Mouse (Mus musculus): ENCODE results near the gene Klhl21. TPM values are rescaled to one million over a fixed set of nuclear protein-coding genes. Genes with fewer than 3 reads are reported as not detected.

Klhl21 gene
- polyA plus RNA-seq, 1 experiment: 10.7 TPM

GRCm38 (mm10) chr4:151994228-151995171, 14.1 kb upstream of the Klhl21 start:
- H3K27ac ChIP-seq (ENCODE audit: insufficient read depth, low read length): peak overlapping the region; percentile 53
- peak overlapping the region; percentile 86 for H3K4me3 ChIP-seq (ENCODE audit: insufficient read depth, low read length)
- TF ChIP-seq POLR2A (IDR thresholded peaks at IDR 0.05; ENCODE audit: low read depth, low read length) (no peak), CTCF (IDR thresholded peaks at IDR 0.05; ENCODE audit: borderline replicate concordance, insufficient read depth, low read length) (no peak)
- H3K4me1 ChIP-seq (ENCODE audit: control insufficient read depth, insufficient read depth, low read length): peaks cover 5% of the 10 kb centered on the region; the same call in 1 of the 2 replicates

DNA sequence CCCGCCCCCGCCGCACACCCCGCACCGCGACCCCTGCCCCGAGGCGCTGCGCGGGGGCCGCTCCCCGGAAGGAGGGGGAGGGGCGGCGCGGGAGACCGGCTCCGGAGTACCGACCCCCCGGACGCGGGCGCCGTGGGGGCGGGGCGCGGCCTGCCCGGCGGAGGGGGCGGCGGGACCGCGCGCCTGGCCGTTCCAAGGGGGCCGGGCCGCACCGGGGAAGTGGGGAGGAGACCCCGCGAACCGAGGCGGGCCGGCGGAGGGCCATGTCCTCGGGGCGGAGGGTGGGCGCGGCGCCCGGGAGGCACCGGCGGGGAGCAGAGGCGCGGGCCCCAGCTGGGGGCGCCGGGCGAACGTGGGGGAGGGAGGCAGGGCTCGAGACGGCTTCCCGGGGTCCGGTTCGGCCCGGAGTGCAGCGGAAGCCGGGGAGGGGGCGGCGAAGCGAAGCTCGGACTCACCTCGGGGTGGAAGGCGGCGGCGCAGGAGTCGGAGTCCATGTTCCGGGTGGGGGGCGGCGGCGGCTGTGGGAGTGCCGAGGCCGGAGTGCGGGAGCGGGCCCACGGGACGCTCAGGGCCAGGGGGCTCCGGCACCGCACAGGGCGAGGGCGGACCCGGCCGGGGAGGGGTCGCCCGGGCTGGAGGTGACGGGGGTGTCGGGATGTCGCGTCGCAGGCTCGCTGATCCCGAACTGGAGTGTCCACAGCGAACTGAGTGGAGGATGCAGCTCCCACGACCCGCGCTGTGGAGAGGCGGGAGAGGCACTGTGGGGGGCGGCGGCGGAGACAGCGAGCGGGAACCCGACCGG, 13.0 kb upstream of the Klhl21 start:
- peak; percentile 77 for TF ChIP-seq POLR2A (IDR thresholded peaks at IDR 0.05; ENCODE audit: low read depth, low read length)
- TF ChIP-seq CTCF (IDR thresholded peaks at IDR 0.05; ENCODE audit: borderline replicate concordance, insufficient read depth, low read length): no peak
- Histone ChIP-seq H3K4me1 (ENCODE audit: control insufficient read depth, insufficient read depth, low read length) (peaks cover 5% of the 10 kb centered on the region; the same call in 1 of the 2 replicates), H3K27ac (ENCODE audit: insufficient read depth, low read length) (peak overlapping the region; percentile 79), H3K4me3 (ENCODE audit: insufficient read depth, low read length) (peak overlapping the region; percentile 86)

GRCm38 (mm10) chr4:151996173-151996950, 12.2 kb upstream of the Klhl21 start, which contains the start of gene Phf13:
TSS of gene Phf13 (minus strand) at chr4:151996258.
- peak within 1 kb of the TSS; percentile 79 for H3K27ac ChIP-seq (ENCODE audit: insufficient read depth, low read length)
- peak within 1 kb of the TSS; percentile 86 for H3K4me3 ChIP-seq (ENCODE audit: insufficient read depth, low read length)
- peaks cover 7% of the 10 kb centered on the region for H3K4me1 ChIP-seq (ENCODE audit: control insufficient read depth, insufficient read depth, low read length)
- TF ChIP-seq CTCF (IDR thresholded peaks at IDR 0.05; ENCODE audit: borderline replicate concordance, insufficient read depth, low read length) (no peak), POLR2A (IDR thresholded peaks at IDR 0.05; ENCODE audit: low read depth, low read length) (peak; percentile 77)

DNA sequence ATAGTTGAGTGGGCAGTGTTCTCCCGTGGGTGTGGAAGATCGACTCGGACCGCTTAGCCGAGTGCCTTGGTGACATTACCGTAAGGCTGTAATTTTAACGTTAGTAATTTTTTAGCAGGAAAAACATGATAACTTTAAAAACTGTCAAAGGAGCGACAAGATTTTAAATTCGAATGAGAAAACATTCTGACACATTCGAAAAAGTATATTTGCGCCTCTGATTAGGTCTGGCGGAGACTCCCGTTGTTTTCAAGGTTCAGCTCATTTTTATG, 11.7 kb upstream of the Klhl21 start:
- peaks cover 7% of the 10 kb centered on the region for H3K4me1 ChIP-seq (ENCODE audit: control insufficient read depth, insufficient read depth, low read length)
- peak overlapping the region; percentile 86 for H3K4me3 ChIP-seq (ENCODE audit: insufficient read depth, low read length)
- TF ChIP-seq CTCF (IDR thresholded peaks at IDR 0.05; ENCODE audit: borderline replicate concordance, insufficient read depth, low read length): no peak
- no peak for TF ChIP-seq POLR2A (IDR thresholded peaks at IDR 0.05; ENCODE audit: low read depth, low read length)
- H3K27ac ChIP-seq (ENCODE audit: insufficient read depth, low read length): peak overlapping the region; percentile 72

DNA sequence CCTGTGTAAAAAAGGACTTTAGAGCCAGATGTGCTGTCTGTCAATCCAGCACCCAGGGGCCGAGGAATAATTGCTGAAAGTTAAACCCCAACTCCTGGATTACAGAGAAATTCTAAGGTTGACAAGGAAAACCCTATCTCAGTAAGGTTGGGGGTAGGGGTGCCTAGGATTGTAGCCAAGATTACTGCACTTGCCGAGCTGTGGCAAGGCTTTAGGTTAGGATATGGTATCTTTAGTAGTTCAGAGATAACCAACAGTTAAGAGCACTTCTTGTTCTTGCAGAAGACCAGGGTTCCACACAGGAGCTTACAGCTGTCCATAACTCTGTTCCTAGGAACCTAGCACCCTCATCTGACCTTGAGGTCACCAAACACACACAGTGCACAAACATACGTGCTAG, 10.9 kb upstream of the Klhl21 start:
- Histone ChIP-seq H3K4me1 (ENCODE audit: control insufficient read depth, insufficient read depth, low read length) (peaks cover 7% of the 10 kb centered on the region), H3K4me3 (ENCODE audit: insufficient read depth, low read length) (peak overlapping the region; percentile 86; the same call in 1 of the 2 replicates), H3K27ac (ENCODE audit: insufficient read depth, low read length) (no peak overlapping the region)
- TF ChIP-seq CTCF (IDR thresholded peaks at IDR 0.05; ENCODE audit: borderline replicate concordance, insufficient read depth, low read length): no peak
- no peak for TF ChIP-seq POLR2A (IDR thresholded peaks at IDR 0.05; ENCODE audit: low read depth, low read length)

DNA sequence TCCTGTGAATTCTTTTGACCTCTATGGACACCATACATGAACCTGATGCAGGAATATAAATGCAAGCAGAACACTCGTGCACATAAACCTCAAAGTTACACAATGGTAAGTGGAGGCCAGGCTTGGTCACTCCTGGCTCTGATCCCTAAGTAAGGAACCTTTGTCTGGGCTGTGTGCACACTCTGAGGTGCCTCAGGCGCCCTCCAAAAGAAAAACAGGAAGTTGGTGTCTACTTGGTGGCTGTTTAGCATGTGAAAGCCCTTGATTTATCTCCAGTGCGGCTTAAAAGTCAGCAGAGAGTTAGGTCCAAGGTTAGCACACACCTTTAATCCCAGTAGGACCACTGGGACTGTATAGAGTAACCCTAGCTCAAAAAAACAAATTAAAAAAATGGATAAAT, 9.1 kb upstream of the Klhl21 start:
- TF ChIP-seq CTCF (IDR thresholded peaks at IDR 0.05; ENCODE audit: borderline replicate concordance, insufficient read depth, low read length): no peak
- TF ChIP-seq POLR2A (IDR thresholded peaks at IDR 0.05; ENCODE audit: low read depth, low read length): no peak

DNA sequence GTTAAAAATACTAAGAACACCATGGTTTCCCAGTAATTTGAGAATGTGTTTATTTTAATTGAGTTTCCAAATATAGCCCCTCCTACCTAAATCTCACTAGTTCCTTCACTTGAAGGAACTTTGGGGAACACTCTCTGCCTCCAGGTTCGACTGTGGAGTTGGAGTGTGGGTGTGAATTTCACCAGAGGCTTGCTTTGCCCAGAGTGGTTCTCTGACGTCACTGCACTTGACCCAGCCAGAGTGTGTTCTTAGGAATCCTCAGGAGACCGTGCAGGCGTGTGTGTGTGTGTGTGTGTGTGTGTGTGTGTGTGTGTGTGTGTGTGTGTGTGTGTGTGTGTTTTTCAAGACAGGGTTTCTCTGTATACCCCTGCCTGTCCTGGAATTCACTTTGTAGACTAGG, 7.7 kb upstream of the Klhl21 start:
- Histone ChIP-seq H3K4me1 (ENCODE audit: control insufficient read depth, insufficient read depth, low read length) (peaks cover 2% of the 10 kb centered on the region; the same call in 1 of the 2 replicates), H3K4me3 (ENCODE audit: insufficient read depth, low read length) (no peak overlapping the region), H3K27ac (ENCODE audit: insufficient read depth, low read length) (no peak overlapping the region)
- TF ChIP-seq POLR2A (IDR thresholded peaks at IDR 0.05; ENCODE audit: low read depth, low read length) (no peak), CTCF (IDR thresholded peaks at IDR 0.05; ENCODE audit: borderline replicate concordance, insufficient read depth, low read length) (no peak)

More for the DNA sequence above, 9.1 kb upstream of the Klhl21 start:
- no peak overlapping the region for H3K4me3 ChIP-seq (ENCODE audit: insufficient read depth, low read length)
- no peak overlapping the region for H3K27ac ChIP-seq (ENCODE audit: insufficient read depth, low read length)
- peaks cover 2% of the 10 kb centered on the region; the same call in 1 of the 2 replicates for H3K4me1 ChIP-seq (ENCODE audit: control insufficient read depth, insufficient read depth, low read length)

DNA sequence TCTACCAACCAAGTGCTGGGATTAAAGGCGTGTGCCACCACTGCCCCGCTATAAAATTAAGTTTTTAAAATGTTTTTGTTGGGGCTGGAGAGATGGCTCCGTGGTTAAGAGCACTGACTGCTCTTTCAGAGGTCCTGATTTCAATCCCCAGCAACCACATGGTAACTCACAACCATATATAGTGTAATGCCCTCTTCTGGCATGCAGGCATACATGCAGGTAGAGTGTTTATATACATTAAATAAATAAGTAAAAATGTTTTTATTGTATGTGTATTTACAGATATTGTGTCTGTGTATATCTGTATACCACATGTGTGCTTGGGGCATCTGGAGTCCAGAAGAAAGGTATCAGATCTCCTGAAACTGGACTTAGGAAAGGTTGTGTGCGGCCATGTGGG, 7.3 kb upstream of the Klhl21 start:
- H3K4me1 ChIP-seq (ENCODE audit: control insufficient read depth, insufficient read depth, low read length): peaks cover 2% of the 10 kb centered on the region; the same call in 1 of the 2 replicates
- H3K4me3 ChIP-seq (ENCODE audit: insufficient read depth, low read length): no peak overlapping the region
- TF ChIP-seq POLR2A (IDR thresholded peaks at IDR 0.05; ENCODE audit: low read depth, low read length) (no peak), CTCF (IDR thresholded peaks at IDR 0.05; ENCODE audit: borderline replicate concordance, insufficient read depth, low read length) (no peak)
- H3K27ac ChIP-seq (ENCODE audit: insufficient read depth, low read length): no peak overlapping the region

DNA sequence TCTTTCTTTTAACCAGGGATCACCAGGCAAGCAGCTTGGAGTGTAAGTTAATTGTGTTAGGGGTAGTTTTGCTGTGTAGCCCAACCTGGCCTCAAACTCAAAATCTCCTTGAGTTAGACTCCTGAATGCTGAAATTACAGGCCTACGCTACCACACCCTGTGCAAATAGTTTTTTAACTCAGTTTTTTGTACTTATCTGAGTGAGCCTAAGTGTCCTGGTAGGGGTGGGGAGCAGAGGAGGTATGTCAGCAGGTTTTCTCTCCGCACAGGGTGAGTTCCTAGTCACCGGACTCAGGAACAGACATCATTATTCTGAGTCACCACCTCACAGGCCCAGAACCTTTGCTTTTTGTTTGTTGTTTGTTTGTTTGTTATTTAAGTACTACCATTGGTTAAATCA, 6.5 kb upstream of the Klhl21 start:
- TF ChIP-seq CTCF (IDR thresholded peaks at IDR 0.05; ENCODE audit: borderline replicate concordance, insufficient read depth, low read length): no peak
- no peak for TF ChIP-seq POLR2A (IDR thresholded peaks at IDR 0.05; ENCODE audit: low read depth, low read length)
- peaks cover 5% of the 10 kb centered on the region for H3K4me1 ChIP-seq (ENCODE audit: control insufficient read depth, insufficient read depth, low read length)
- H3K27ac ChIP-seq (ENCODE audit: insufficient read depth, low read length): no peak overlapping the region
- no peak overlapping the region for H3K4me3 ChIP-seq (ENCODE audit: insufficient read depth, low read length)
